Mouse (Mus musculus) testis, postnatal 14 days (tissue): ENCODE results near the gene Ggt7.
"Not testable (repeated sequence)": the region's sequence is repeated elsewhere in the genome, so short reads cannot be mapped to it uniquely, and the experiment has no call there.

Experiments
- DNase-seq: peaks from one replicate; pipeline ENCODE4 v3.0.0; 2021; ENCODE audit warnings: low spot score

The Ggt7 gene

GRCm38 (mm10) chr2:155507721-155508470, 10.1 kb downstream of the Ggt7 start:
- DNase-seq, result no peak

GRCm38 (mm10) chr2:155505811-155506210, 12.2 kb downstream of the Ggt7 start:
- DNase-seq, result no peak

DNA sequence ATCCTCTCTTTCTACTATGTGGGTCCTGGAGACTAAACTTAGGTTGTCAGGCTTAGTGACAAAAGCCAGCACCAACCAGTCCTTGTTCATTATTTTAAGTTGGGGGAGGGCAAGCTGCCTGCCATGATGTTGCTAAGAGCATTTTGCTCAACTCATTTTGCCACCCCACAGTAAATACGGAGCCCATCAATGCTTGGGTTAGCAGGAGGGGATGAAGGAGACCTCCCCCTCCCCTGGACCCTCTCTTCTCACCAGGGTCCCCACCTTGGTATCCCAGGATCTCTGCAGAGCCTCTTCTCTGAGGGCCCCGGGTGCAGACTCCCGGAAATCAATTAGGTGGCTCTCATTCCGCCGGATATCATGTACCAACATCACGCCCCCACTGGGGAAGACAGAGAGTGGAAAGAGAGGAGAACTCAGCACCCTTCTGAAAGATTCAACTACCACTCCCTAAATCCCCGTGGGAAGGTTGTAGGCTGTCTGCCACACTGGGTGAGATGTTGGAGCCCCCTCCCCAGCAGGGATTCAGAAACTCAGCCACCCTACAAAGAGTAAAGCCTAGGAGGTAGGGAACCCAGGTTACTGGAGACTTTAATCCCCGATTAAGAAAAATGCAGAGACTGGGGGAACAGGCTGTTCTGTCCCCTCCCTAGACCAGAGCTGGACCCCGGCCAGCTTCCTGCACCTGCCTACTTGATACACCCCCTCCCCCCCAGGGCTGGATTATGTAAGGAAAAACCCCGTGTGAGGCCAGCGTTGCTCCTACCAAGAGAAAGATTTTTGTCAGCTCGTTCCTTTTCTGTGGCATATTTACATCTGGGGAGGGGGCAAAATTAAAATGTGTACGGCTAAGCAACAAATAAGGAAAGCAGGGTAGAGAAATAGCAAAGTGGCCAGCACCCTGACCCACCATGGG, 13.3 kb downstream of the Ggt7 start:
- DNase-seq, result peak; percentile 37

DNA sequence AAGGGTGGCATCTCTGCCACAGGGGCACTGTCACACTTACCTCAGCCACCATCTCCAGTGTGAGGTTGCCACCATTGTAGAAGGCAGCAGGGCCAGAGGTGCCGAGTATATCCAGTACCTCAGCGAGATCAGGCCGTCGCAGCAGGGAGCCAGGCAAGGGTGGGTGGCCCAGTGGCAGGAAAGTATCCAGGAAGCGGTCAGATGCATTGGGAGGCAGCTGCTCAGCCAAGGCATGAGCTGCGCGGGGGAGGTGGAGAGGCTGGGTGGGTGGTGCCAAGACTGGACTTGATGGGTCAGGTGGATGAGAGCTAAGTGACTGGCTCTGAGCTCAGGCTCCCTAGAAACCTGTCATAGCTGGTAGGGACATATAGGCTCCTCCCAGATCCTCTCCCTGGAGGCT, 15.4 kb downstream of the Ggt7 start:
- DNase-seq, result no peak

DNA sequence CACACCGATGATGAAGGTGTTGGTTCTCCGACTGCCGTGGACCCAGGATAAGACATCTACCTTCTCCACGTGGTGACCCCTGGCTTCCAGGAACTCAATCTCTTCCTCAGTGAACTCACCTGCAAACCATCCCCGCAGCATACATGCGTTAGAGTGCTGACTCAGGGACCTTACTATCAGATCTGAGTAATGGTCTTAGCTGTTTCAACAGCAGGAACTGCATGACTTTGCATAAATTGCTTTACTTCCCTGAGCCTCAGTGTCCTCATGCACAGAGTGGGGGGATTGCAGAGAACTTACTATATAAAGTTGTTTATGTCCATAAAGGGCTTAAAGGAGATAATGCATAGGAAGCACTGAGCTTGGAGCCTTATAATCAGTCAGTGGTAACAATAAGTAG, 27.0 kb downstream of the Ggt7 start:
- DNase-seq, result no peak

GRCm38 (mm10) chr2:155482021-155482420, 36.0 kb downstream of the Ggt7 start:
- no peak for DNase-seq

DNA sequence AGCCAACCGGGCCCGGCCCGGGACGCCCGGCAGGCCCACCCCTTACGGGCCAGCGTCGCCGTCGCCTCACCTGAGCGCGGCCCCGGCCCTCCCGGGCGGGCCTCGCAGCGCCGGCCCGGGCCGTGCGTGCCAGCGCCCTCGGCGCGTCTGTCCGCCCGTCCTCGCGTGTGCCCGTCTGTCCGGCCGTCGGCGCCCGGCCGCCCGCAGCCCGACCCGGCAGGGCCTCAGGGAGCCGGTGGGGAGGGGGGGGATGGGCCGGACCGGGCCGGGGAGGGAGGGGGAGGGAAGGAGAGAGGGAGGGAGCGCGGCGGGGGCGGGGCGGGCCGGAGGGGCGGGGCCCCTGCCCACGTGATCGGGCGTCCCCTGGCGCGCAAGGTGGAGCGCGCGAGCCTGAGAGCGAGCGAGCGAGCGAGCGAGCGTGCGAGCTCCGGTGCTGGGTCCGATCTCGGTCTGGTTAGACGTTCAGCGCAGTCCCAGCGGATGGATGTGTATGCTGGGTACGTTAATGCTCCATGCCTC, 44.4 kb downstream of the Ggt7 start, which contains the start of gene Ncoa6:
Ncoa6 (minus strand) TSS at position 325 of the 519 bp plus-strand sequence.
- DNase-seq, result peak; percentile 70

GRCm38 (mm10) chr2:155472671-155473569, 45.1 kb downstream of the Ggt7 start:
- DNase-seq, result peak; percentile 45

GRCm38 (mm10) chr2:155466861-155467260, 51.2 kb downstream of the Ggt7 start:
- no peak for DNase-seq

- no peak for DNase-seq
Measured at GRCm38 (mm10) chr2:155453591-155453990, 64.4 kb downstream of the Ggt7 start.

DNA sequence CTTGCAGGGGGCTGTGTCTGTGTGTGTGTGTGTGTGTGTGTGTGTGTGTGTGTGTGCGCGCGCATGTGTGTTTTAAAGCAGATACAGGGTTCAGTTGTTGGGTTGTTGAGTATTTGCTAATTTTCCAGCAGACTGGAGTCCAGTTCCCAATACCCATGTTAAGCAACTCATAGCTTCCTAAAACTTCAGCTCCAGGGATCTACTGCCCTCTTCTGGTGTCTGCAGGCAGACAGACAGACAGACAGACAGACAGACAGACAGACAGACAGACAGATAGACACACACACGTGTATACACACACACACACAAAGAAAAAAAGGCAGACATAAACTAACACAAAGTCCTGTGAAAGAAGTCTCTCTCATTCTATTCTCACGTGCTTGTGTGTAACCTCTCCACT, 66.8 kb downstream of the Ggt7 start:
- DNase-seq, result no peak

DNA sequence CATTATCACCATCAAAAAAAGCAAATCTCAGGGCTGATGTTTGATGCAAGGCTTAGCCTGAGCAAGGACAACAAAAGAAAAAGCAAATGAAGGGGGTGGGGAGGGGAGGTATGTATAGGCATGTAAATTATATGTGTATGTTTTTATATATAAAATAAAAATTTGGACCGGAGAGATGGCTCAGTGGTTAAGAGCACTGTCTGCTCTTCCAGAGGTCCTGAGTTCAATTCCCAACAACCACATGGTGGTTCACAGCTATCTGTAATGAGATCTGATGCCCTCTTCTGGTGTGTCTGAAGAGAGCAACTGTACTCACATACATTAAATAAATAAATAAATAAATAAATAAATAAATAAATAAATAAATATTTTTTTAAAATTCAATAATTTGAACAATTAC, 70.1 kb downstream of the Ggt7 start:
- not testable (repeated sequence) for DNase-seq

DNA sequence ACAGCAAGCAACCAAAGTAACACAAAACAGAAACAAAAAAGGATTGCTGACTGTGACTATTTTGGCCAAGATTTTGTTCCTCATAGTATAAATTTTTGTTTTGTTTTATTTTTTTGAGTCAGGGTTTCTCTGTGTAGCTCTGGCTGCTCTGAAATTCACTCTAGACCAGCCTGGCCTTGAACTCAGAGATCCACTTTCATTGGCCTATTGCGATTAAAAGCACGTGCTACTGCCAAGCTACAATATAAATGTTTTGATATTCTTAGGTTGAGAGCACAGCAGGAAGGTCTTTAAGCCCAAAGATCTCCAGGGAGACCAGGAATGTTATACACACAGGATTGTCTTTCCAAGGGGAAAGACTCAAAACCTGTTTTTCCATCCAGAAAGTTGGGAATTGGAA, 74.6 kb downstream of the Ggt7 start:
- DNase-seq, result no peak

DNA sequence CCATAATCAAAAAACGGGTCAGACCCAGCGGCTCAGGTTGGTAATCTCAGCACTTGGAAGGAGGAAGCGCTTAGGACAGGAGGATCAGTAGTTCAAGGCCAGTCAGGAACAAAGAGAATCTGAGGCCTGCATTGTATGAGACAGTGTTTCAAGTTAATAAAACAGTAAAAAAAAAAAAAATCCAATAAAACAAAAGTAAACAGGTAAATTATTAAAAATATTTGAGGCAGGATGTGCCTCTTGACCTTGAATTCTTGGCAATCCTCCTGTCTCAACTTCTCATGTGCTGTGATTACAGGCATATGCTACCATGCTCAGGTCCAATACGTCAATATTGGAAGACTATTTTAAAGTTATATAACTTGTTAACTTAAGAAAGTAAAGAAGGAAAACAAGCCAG, 75.1 kb downstream of the Ggt7 start:
- no peak for DNase-seq
